Mouse (Mus musculus): ENCODE measurements at regions not wholly inside any gene's neighbourhood (a gene's known extent, or its start where the extent isn't known, plus 50 kb on each side); places are given as distances from the start of the nearest gene placed in this dataset.

- DNase-seq: no peak
These were observed 75.6 kb downstream of the Wdr5 start for GRCm38 (mm10) chr2:27590511-27590910.

- DNase-seq: no peak
These were observed 76.7 kb downstream of the Wdr5 start for GRCm38 (mm10) chr2:27591668-27592067.

GRCm38 (mm10) chr2:27593338-27593737 is 78.4 kb downstream of the Wdr5 start:
- DNase-seq: peak; percentile 52 to 67

GRCm38 (mm10) chr2:27595251-27595650 is 80.3 kb downstream of the Wdr5 start:
- DNase-seq: no peak

- peak; percentile 76 to 85 for DNase-seq
These were observed 80.0 kb upstream of the Rxra start for GRCm38 (mm10) chr2:27596217-27596616.

- DNase-seq: peak; percentile 92 to 95
These were observed 79.3 kb upstream of the Rxra start for GRCm38 (mm10) chr2:27596966-27597365.

- peak in 1 of 2 experiments; percentile 31 for DNase-seq
These were observed 78.3 kb upstream of the Rxra start for GRCm38 (mm10) chr2:27597901-27598300.

GRCm38 (mm10) chr2:27599061-27599768 is 77.0 kb upstream of the Rxra start:
- DNase-seq: peak; percentile 84 to 91

- DNase-seq: peak; percentile 48 to 80
These were observed 76.5 kb upstream of the Rxra start for GRCm38 (mm10) chr2:27599769-27600167.

- DNase-seq: no peak
These were observed 72.9 kb upstream of the Rxra start for GRCm38 (mm10) chr2:27603333-27603732.

GRCm38 (mm10) chr2:27604588-27604987 is 71.7 kb upstream of the Rxra start:
- DNase-seq: no peak

GRCm38 (mm10) chr2:27606816-27607215 is 69.4 kb upstream of the Rxra start:
- DNase-seq: no peak

GRCm38 (mm10) chr2:27621741-27622140 is 54.5 kb upstream of the Rxra start:
- DNase-seq: peak in 1 of 2 experiments; percentile 30

GRCm38 (mm10) chr2:27624656-27625366 is 51.4 kb upstream of the Rxra start:
- no peak for DNase-seq

Data from kidney, postnatal 36 days (tissue).